Mouse (Mus musculus): ENCODE data around the gene Vmn1r192.
"Not testable (repeated sequence)": the region's sequence is repeated elsewhere in the genome, so short reads cannot be mapped to it uniquely, and the experiment has no call there.

Gene Vmn1r192

DNA sequence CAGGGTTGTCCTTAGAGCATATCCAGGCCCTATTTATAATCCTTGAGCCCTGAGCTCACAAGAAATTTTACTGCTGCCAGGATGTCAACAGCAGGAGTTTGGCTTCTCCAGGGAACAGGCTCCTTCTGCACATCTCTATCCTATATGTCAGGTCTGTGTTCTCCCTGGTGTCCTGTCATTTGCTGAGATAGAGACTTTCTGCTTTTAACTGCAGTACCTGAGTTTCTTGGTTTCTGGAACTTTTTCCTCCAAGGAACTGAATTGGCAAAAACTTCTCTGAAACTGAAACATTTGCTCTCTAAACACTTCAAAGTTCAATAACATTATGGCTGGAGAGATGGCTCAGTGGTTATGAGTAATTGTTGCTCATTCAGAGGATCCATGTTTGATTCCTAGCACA, at the start of gene Vmn1r192:
Gene Vmn1r192, minus strand, starts transcription at position 101 of the 400 bp plus-strand sequence.
- DNase-seq = no peak

GRCm38 (mm10) chr13:22223060-22223459, 32.1 kb upstream of the Vmn1r192 start, which contains the start of gene Vmn1r193:
Gene Vmn1r193, minus strand, starts transcription at chr13:22223160.
- not testable (repeated sequence) for DNase-seq

- DNase-seq = not testable (repeated sequence)
These were observed 1.8 kb upstream of the Vmn1r192 start for GRCm38 (mm10) chr13:22192756-22193155.

DNA sequence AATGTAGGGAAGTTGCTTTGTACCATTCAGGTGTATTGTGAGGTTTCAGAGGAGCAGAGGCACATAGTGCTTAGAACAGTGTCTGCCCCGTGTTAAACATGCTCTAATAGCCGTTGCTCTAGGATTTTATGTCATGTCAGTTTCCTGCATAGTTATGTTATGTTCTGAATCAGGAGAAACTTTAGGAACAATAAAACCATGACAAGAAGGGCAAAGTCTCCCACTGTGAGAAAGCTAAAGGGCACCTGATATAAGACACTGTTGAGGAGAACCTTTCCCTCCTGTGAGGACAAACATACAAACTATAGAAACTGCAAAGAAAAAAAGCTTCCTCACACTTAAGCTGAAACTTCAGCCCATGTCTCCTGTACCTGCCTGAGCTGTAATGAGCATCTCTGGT, 556 bp downstream of the Vmn1r192 start:
- DNase-seq = no peak

GRCm38 (mm10) chr13:22189313-22189712, 1.6 kb downstream of the Vmn1r192 start:
- DNase-seq = no peak

GRCm38 (mm10) chr13:22183869-22184268, 7.1 kb downstream of the Vmn1r192 start, which contains the start of gene Vmn1r191:
Gene Vmn1r191, minus strand, starts transcription at chr13:22183969.
- DNase-seq = no peak

- DNase-seq = no peak
These were observed 22.5 kb downstream of the Vmn1r192 start for GRCm38 (mm10) chr13:22168416-22168815.

DNA sequence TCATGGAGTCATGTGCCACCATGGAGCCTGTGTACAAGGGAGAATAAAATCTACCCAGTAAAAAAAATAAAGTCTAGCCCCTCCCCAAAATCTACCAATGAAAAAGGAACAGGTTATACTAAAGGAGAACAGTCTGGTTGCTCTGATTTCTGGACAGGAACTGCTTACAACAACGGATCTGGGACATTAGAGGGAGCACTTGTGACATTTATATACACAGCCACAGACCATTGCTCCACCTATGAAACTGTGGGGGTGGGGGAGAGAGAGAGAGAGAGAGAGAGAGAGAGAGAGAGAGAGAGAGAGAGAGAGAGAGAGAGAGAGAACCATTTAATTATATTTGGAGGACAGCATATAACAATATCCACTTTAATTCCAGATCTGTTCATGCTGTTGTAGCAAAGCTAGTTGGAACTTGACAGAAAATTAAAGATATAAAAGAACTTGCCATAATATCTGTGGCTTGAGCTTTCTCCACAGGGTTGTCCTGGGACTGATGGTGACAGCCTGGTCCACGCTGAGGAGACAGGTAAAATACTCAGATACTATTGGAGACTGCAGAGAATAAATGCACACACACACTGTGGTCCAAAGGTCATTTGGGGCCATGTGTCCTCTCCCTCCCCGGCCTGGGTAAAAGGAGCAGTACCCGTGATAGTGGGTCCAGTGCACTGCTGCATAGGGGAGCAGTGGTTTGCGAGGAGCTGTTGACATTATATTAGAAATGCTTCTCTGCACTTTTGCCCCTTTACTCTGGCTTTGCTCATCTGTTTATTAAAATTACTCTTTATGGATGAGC, 54.2 kb downstream of the Vmn1r192 start:
- DNase-seq = not testable (repeated sequence)

Data from cerebellum, adult 9-11 months (tissue).